Mouse (Mus musculus) kidney, postnatal 0 days (tissue): ENCODE data around the gene Mlip. TPM values are rescaled to one million over a fixed set of nuclear protein-coding genes. Genes with fewer than 3 reads are reported as not detected.
"Not testable (repeated sequence)": the region's sequence is repeated elsewhere in the genome, so short reads cannot be mapped to it uniquely, and the experiment has no call there.

Experiments
- ATAC-seq: fragments of 200-750 bp; cut with Nextera tagmentation; replicated peaks from 2 replicates; pipeline ENCODE4 v1.8.0; 2017; ENCODE audit warnings: low read depth, moderate number of reproducible peaks, moderate TSS enrichment, moderate library complexity; ENCODE audit not compliant: low FRiP score
- DNase-seq: peaks from one replicate; pipeline ENCODE4 v3.0.0-alpha.2; 2016; ENCODE audit warnings: low spot score
- H3K27ac ChIP-seq: fragments of 300-500 bp; sonication (generic); 2 replicates; pipeline ENCODE4 v1.5.1; 2014; ENCODE audit warnings: mild to moderate bottlenecking
- H3K27me3 ChIP-seq: fragments of 300-500 bp; sonication (generic); 2 replicates; pipeline ENCODE4 v1.6.1; 2014; ENCODE audit warnings: low read length, mixed read lengths; ENCODE audit not compliant: insufficient read depth
- H3K36me3 ChIP-seq: fragments of 300-500 bp; sonication (generic); 2 replicates; pipeline ENCODE4 v1.6.1; 2014; ENCODE audit warnings: low read length, mixed read lengths; ENCODE audit not compliant: insufficient read depth
- H3K4me1 ChIP-seq: fragments of 300-500 bp; sonication (generic); replicated peaks from 2 replicates; pipeline ENCODE4 v1.6.1; 2014; ENCODE audit warnings: antibody characterized with exemption, low read length, mixed read lengths; ENCODE audit not compliant: insufficient read depth
- H3K4me2 ChIP-seq: fragments of 300-500 bp; sonication (generic); 2 replicates; pipeline ENCODE4 v1.6.1; 2014; ENCODE audit warnings: mild to moderate bottlenecking, low read length, moderate library complexity, mixed read lengths
- H3K4me3 ChIP-seq: fragments of 300-500 bp; sonication (generic); replicated peaks from 2 replicates; pipeline ENCODE4 v1.5.1; 2014; ENCODE audit warnings: low read depth, low read length
- H3K9ac ChIP-seq: fragments of 300-500 bp; sonication (generic); 2 replicates; pipeline ENCODE4 v1.6.1; 2014; ENCODE audit warnings: low read depth, low read length
- H3K9me3 ChIP-seq: fragments of 300-500 bp; sonication (generic); replicated peaks from 2 replicates; pipeline ENCODE4 v1.6.1; 2016; ENCODE audit warnings: low read length, inconsistent platforms, mixed read lengths
- CTCF ChIP-seq: IDR thresholded peaks from 2 replicates; pipeline ENCODE4 v1.5.1; 2016; ENCODE audit warnings: antibody characterized with exemption, low read depth, mild to moderate bottlenecking, moderate library complexity
- WGBS: fragments of 180-500 bp; shearing (Covaris S2); extraction: QIAGEN DNeasy Blood & Tissue Kit; methylation state at CpG from one replicate; pipeline ENCODE4 v1.1.7; 2014; 5-methylcytosine and 5-hydroxymethylcytosine counted together
- polyA plus RNA-seq: library from polyadenylated mRNA; unstranded; fragments of >200 nt; fragmentation: Nextera tagmentation; extraction: Ambion mirVana; gene quantifications from 2 replicates; pipeline ENCODE4 v1.2.1, GENCODE M21; 2015

Gene Mlip
- polyA plus RNA-seq, 1 experiment from 2014 or later: 0.12 TPM

- Histone ChIP-seq H3K9me3 (no peaks in the 10 kb centered on the region), H3K27ac (no peak overlapping the region), H3K36me3 (no peaks in the 10 kb centered on the region), H3K9ac (no peak overlapping the region), H3K4me3 (no peak overlapping the region), H3K4me1 (no peaks in the 10 kb centered on the region), H3K27me3 (no peaks in the 10 kb centered on the region), H3K4me2 (no peak overlapping the region)
- WGBS: 56% methylated on average over 10 of the region's 10 CpGs
- TF ChIP-seq CTCF: no peak
- DNase-seq: no peak
- no peak for ATAC-seq
Observed at GRCm38 (mm10) chr9:77377696-77378095, 24.9 kb upstream of the Mlip start.

- Histone ChIP-seq H3K36me3 (no peaks in the 10 kb centered on the region), H3K4me2 (no peak overlapping the region), H3K27ac (no peak overlapping the region), H3K9me3 (no peaks in the 10 kb centered on the region), H3K27me3 (no peaks in the 10 kb centered on the region), H3K4me1 (no peaks in the 10 kb centered on the region), H3K9ac (no peak overlapping the region), H3K4me3 (no peak overlapping the region)
- peak; percentile 59 for TF ChIP-seq CTCF
- ATAC-seq (no peak), DNase-seq (no peak)
- 73% methylated on average over 10 of the region's 10 CpGs for WGBS
Observed at GRCm38 (mm10) chr9:77377082-77377481, 24.3 kb upstream of the Mlip start.

GRCm38 (mm10) chr9:77376561-77376960 is 23.8 kb upstream of the Mlip start:
- Histone ChIP-seq H3K4me1 (no peaks in the 10 kb centered on the region), H3K4me3 (no peak overlapping the region), H3K27ac (no peak overlapping the region), H3K36me3 (no peaks in the 10 kb centered on the region), H3K9me3 (no peaks in the 10 kb centered on the region), H3K9ac (no peak overlapping the region), H3K4me2 (no peak overlapping the region), H3K27me3 (no peaks in the 10 kb centered on the region)
- no peak for TF ChIP-seq CTCF
- ATAC-seq (no peak), DNase-seq (no peak)
- WGBS: 92% methylated on average over 7 of the region's 7 CpGs

GRCm38 (mm10) chr9:77370706-77371105 is 17.9 kb upstream of the Mlip start:
- ATAC-seq: no peak
- Histone ChIP-seq H3K4me1 (no peaks in the 10 kb centered on the region), H3K9ac (no peak overlapping the region), H3K27me3 (no peaks in the 10 kb centered on the region), H3K36me3 (no peaks in the 10 kb centered on the region), H3K4me3 (no peak overlapping the region), H3K9me3 (no peaks in the 10 kb centered on the region), H3K4me2 (no peak overlapping the region), H3K27ac (no peak overlapping the region)
- WGBS: 82% methylated on average over 3 of the region's 3 CpGs
- DNase-seq: no peak
- no peak for TF ChIP-seq CTCF

- ATAC-seq (no peak), DNase-seq (no peak)
- Histone ChIP-seq H3K9ac (no peak overlapping the region), H3K4me2 (no peak overlapping the region), H3K27me3 (no peaks in the 10 kb centered on the region), H3K27ac (no peak overlapping the region), H3K4me3 (no peak overlapping the region), H3K9me3 (no peaks in the 10 kb centered on the region), H3K4me1 (no peaks in the 10 kb centered on the region), H3K36me3 (no peaks in the 10 kb centered on the region)
- TF ChIP-seq CTCF: no peak
- WGBS: 79% methylated on average over 9 of the region's 9 CpGs
Observed at GRCm38 (mm10) chr9:77369262-77369661, 16.5 kb upstream of the Mlip start.

- not testable (repeated sequence) for H3K4me2 ChIP-seq, H3K4me3 ChIP-seq, H3K9me3 ChIP-seq, H3K9ac ChIP-seq, DNase-seq, H3K27me3 ChIP-seq, ATAC-seq, H3K4me1 ChIP-seq, H3K36me3 ChIP-seq, H3K27ac ChIP-seq
- WGBS: 72% methylated on average over 9 of the region's 9 CpGs
Observed at GRCm38 (mm10) chr9:77364681-77365080, 11.9 kb upstream of the Mlip start.

GRCm38 (mm10) chr9:77362906-77363305 is 10.1 kb upstream of the Mlip start:
- Histone ChIP-seq H3K4me1 (no peaks in the 10 kb centered on the region), H3K27me3 (no peaks in the 10 kb centered on the region), H3K9me3 (no peaks in the 10 kb centered on the region), H3K9ac (no peak overlapping the region), H3K36me3 (no peaks in the 10 kb centered on the region), H3K27ac (no peak overlapping the region), H3K4me3 (no peak overlapping the region), H3K4me2 (no peak overlapping the region)
- ATAC-seq: no peak
- TF ChIP-seq CTCF: no peak
- DNase-seq: no peak
